Mouse (Mus musculus) lung, embryonic 16.5 days (tissue): Measurements from ENCODE around the gene Gsto2. TPM values are rescaled to one million over a fixed set of nuclear protein-coding genes. Genes with fewer than 3 reads are reported as not detected.

ENCODE experiments used
- ATAC-seq: fragments of 200-750 bp; cut with Nextera tagmentation; 2 replicates; pipeline ENCODE4 v1.8.0; 2017; ENCODE audit warnings: low read depth, mild to moderate bottlenecking, moderate library complexity
- H3K27ac ChIP-seq: fragments of 300-500 bp; sonication (generic); 2 replicates; pipeline ENCODE4 v1.5.1; 2014; ENCODE audit warnings: mild to moderate bottlenecking, control low read depth, low read length
- H3K27me3 ChIP-seq: fragments of 300-500 bp; sonication (generic); 2 replicates; pipeline ENCODE4 v1.6.1; 2014; ENCODE audit warnings: low read depth, low read length, mixed read lengths; ENCODE audit not compliant: control insufficient read depth, insufficient read depth
- H3K36me3 ChIP-seq: fragments of 300-500 bp; sonication (generic); 2 replicates; pipeline ENCODE4 v1.6.1; 2014; ENCODE audit warnings: low read length; ENCODE audit not compliant: control insufficient read depth, insufficient read depth
- H3K4me1 ChIP-seq: fragments of 300-500 bp; sonication (generic); replicated peaks from 2 replicates; pipeline ENCODE4 v1.6.1; 2014; ENCODE audit warnings: low read length, mixed read lengths; ENCODE audit not compliant: control insufficient read depth, insufficient read depth
- H3K4me2 ChIP-seq: fragments of 300-500 bp; sonication (generic); 2 replicates; pipeline ENCODE4 v1.6.1; 2014; ENCODE audit warnings: low read depth, low read length, control low read depth
- H3K4me3 ChIP-seq: fragments of 300-500 bp; sonication (generic); 2 replicates; pipeline ENCODE4 v1.5.1; 2014; ENCODE audit warnings: mild to moderate bottlenecking, low read length, control low read depth
- H3K9ac ChIP-seq: fragments of 300-500 bp; sonication (generic); 2 replicates; pipeline ENCODE4 v1.6.1; 2014; ENCODE audit warnings: low read length, control low read depth
- H3K9me3 ChIP-seq: fragments of 300-500 bp; sonication (generic); 2 replicates; pipeline ENCODE4 v1.6.1; 2016; ENCODE audit warnings: low read length; ENCODE audit not compliant: control insufficient read depth
- WGBS: fragments of 180-500 bp; shearing (Covaris S2); extraction: QIAGEN DNeasy Blood & Tissue Kit; methylation state at CpG from one replicate; pipeline ENCODE4 v1.1.7; 2014; 5-methylcytosine and 5-hydroxymethylcytosine counted together
- polyA plus RNA-seq: library from polyadenylated mRNA; unstranded; fragments of >200 nt; fragmentation: Nextera tagmentation; extraction: Ambion mirVana; gene quantifications from 2 replicates; pipeline ENCODE4 v1.2.1, GENCODE M21; 2015

Gene Gsto2
- polyA plus RNA-seq, 1 experiment from 2014 or later, result 1.2 TPM

DNA sequence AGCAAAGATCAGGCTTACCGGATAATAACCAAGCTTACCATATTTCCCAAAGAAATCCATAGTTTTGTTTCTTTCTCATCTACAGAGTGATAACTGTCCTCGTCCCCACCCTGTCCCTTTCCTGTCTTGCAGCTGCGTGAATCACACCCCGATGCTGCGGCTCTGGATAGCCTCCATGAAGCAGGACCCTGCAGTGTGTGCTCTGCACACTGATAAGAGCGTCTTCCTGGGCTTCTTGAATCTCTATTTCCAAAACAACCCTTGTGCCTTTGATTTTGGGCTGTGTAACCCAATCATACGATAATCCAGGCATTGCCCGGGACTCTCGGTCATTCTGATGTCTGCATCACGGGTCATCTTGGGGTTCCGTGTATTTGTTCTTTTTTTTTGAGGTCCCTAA is 20.6 kb downstream of the Gsto2 start:
- no peak overlapping the region for H3K27ac ChIP-seq
- WGBS, result 59% methylated on average over 11 of the region's 11 CpGs
- H3K9me3 ChIP-seq, result no peaks in the 10 kb centered on the region
- no peak overlapping the region for H3K4me3 ChIP-seq
- no peak overlapping the region for H3K9ac ChIP-seq
- no peaks in the 10 kb centered on the region for H3K36me3 ChIP-seq
- peaks cover 21% of the 10 kb centered on the region for H3K4me1 ChIP-seq
- H3K4me2 ChIP-seq, result no peak overlapping the region
- H3K27me3 ChIP-seq, result no peaks in the 10 kb centered on the region
- ATAC-seq, result no peak

GRCm38 (mm10) chr19:47886617-47887016 is 21.3 kb downstream of the Gsto2 start:
- no peak overlapping the region for H3K27ac ChIP-seq
- WGBS, result 32% methylated on average over 7 of the region's 7 CpGs
- no peak overlapping the region for H3K4me2 ChIP-seq
- no peaks in the 10 kb centered on the region for H3K9me3 ChIP-seq
- peak; percentile 66 for ATAC-seq
- no peak overlapping the region for H3K9ac ChIP-seq
- H3K4me3 ChIP-seq, result no peak overlapping the region
- H3K4me1 ChIP-seq, result peaks cover 28% of the 10 kb centered on the region
- H3K36me3 ChIP-seq, result no peaks in the 10 kb centered on the region
- H3K27me3 ChIP-seq, result no peaks in the 10 kb centered on the region

GRCm38 (mm10) chr19:47887417-47887816 is 22.1 kb downstream of the Gsto2 start:
- no peaks in the 10 kb centered on the region for H3K36me3 ChIP-seq
- no peaks in the 10 kb centered on the region for H3K27me3 ChIP-seq
- no peaks in the 10 kb centered on the region for H3K9me3 ChIP-seq
- H3K4me2 ChIP-seq, result no peak overlapping the region
- no peak overlapping the region for H3K9ac ChIP-seq
- 81% methylated on average over 10 of the region's 10 CpGs for WGBS
- no peak overlapping the region for H3K27ac ChIP-seq
- H3K4me1 ChIP-seq, result peaks cover 36% of the 10 kb centered on the region
- no peak for ATAC-seq
- no peak overlapping the region for H3K4me3 ChIP-seq

DNA sequence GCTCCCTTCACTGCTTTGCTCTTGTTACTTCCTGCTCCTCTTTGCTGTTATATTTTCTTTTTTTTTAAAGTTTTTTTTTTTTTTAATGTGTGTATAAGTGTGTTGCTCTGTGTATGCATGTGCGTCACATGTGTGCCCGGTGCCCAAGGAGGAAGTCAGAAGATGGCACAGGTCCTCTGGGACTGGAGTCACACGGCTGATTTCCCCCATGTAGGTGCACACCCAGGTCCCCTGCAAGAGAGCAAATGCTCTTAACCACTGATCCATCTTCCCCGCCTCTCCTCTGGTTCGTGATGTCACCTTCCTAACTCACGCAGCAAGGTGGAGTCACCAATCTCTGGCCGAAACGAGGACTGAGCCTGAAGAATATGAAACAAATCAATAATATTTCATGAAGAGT is 22.7 kb downstream of the Gsto2 start:
- ATAC-seq, result no peak
- H3K4me1 ChIP-seq, result peaks cover 41% of the 10 kb centered on the region
- 92% methylated on average over 8 of the region's 8 CpGs for WGBS

DNA sequence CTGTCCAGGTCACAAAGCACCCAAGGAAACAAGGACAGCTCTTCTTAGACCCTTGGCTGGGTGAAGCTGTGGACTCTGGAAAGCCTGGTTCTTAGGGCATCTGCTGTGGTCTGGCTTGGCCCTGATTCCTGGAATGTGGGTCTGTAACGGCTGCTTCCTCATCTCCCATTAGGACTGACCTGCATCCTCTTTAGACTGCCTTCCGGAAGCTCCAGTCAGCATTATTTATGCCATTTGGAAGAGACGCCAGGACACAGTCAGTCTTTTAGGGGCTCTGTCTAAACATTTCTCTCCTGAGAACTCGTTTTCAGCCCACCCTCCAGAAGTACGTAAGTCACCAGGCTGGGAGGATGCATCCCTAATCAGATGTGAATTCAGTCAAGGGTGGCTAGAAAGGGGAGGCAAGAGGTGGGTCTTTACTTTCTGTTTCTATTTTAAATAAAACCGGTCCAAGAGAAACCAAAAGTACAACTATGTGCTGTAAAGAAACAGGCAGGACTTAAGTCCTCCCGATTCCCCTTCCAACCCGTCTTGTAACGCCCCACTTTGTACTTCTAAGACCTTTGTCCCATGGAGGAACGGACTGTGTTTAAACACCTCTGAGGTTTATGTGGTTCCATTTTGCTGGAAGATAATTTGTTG is 25.3 kb downstream of the Gsto2 start:
- H3K4me3 ChIP-seq, result peak overlapping the region; percentile 17
- H3K4me2 ChIP-seq, result peak overlapping the region; percentile 18
- H3K9ac ChIP-seq, result no peak overlapping the region; the same call in 1 of the 2 replicates
- 27% methylated on average over 10 of the region's 10 CpGs for WGBS
- peaks cover 40% of the 10 kb centered on the region for H3K4me1 ChIP-seq
- H3K27ac ChIP-seq, result peak overlapping the region; percentile 63
- H3K9me3 ChIP-seq, result no peaks in the 10 kb centered on the region
- peaks cover 5% of the 10 kb centered on the region; the same call in 1 of the 2 replicates for H3K36me3 ChIP-seq
- ATAC-seq, result peak; percentile 18
- no peaks in the 10 kb centered on the region for H3K27me3 ChIP-seq

More for the DNA sequence above, 22.7 kb downstream of the Gsto2 start:
- no peak overlapping the region for H3K4me3 ChIP-seq
- no peak overlapping the region for H3K4me2 ChIP-seq
- H3K36me3 ChIP-seq, result no peaks in the 10 kb centered on the region
- no peaks in the 10 kb centered on the region for H3K27me3 ChIP-seq
- no peak overlapping the region for H3K27ac ChIP-seq
- no peaks in the 10 kb centered on the region for H3K9me3 ChIP-seq
- no peak overlapping the region for H3K9ac ChIP-seq

DNA sequence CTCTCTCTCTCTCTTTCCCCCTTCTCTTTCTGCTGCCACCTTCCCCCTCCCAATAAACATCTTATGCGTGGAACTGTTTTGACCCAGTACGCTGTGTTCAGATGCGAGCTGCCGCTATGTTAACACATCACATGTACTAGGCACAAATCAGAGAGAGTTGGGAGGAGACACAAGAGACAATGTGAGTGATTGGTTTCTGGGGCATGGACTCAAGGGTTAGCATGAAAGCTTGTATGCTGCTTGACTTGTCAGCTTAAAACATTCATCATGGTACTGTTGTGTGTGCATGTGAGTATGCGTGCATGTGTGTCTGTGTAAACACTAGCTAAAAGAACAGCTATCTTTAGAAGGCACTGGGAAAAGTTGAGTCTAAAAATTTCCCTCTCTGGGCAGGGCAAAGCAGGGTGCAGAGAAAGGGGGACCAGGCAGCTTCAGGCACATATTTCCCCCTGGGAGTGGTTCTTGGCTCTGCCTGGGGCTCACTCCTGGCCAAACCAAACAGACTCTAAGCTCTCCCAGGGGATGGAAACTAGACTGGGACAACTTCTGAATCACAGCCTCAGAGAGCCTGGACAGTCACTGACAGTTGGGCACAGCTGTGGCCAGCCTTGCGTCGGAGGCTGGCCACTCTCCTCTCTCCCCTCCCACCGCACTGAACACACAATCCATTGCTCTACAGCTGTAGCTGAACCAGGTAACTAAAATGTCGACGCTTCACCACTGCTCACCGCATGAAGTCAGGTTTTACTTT is 26.4 kb downstream of the Gsto2 start:
- peak overlapping the region; percentile 63 for H3K27ac ChIP-seq
- ATAC-seq, result peak; percentile 86
- H3K27me3 ChIP-seq, result no peaks in the 10 kb centered on the region
- H3K36me3 ChIP-seq, result peaks cover 12% of the 10 kb centered on the region; the same call in 1 of the 2 replicates
- no peak overlapping the region for H3K4me3 ChIP-seq
- peaks cover 29% of the 10 kb centered on the region for H3K4me1 ChIP-seq
- no peak overlapping the region for H3K9ac ChIP-seq
- no peaks in the 10 kb centered on the region for H3K9me3 ChIP-seq
- WGBS, result 43% methylated on average over 11 of the region's 11 CpGs
- H3K4me2 ChIP-seq, result 0 out of 2 replicates have a peak overlapping the region, but pooled peaks have one; percentile 18

GRCm38 (mm10) chr19:47893092-47893491 is 27.8 kb downstream of the Gsto2 start:
- ATAC-seq, result no peak
- WGBS, result 92% methylated on average over 6 of the region's 6 CpGs

GRCm38 (mm10) chr19:47898472-47899079 is 33.2 kb downstream of the Gsto2 start:
- peaks cover 16% of the 10 kb centered on the region for H3K36me3 ChIP-seq
- H3K4me2 ChIP-seq, result no peak overlapping the region
- H3K4me1 ChIP-seq, result peaks cover 17% of the 10 kb centered on the region
- 86% methylated on average over 8 of the region's 8 CpGs for WGBS
- no peak overlapping the region for H3K4me3 ChIP-seq
- H3K9ac ChIP-seq, result no peak overlapping the region
- H3K27ac ChIP-seq, result no peak overlapping the region
- no peaks in the 10 kb centered on the region for H3K27me3 ChIP-seq
- no peak for ATAC-seq
- no peaks in the 10 kb centered on the region for H3K9me3 ChIP-seq

More at GRCm38 (mm10) chr19:47893092-47893491, 27.8 kb downstream of the Gsto2 start:
- H3K4me1 ChIP-seq, result peaks cover 27% of the 10 kb centered on the region
- H3K4me3 ChIP-seq, result no peak overlapping the region
- H3K4me2 ChIP-seq, result no peak overlapping the region
- H3K9ac ChIP-seq, result no peak overlapping the region
- no peak overlapping the region for H3K27ac ChIP-seq
- H3K9me3 ChIP-seq, result no peaks in the 10 kb centered on the region
- H3K27me3 ChIP-seq, result no peaks in the 10 kb centered on the region
- H3K36me3 ChIP-seq, result peaks cover 16% of the 10 kb centered on the region

GRCm38 (mm10) chr19:47900012-47900411 is 34.7 kb downstream of the Gsto2 start:
- H3K4me2 ChIP-seq, result no peak overlapping the region
- no peak overlapping the region for H3K4me3 ChIP-seq
- no peak overlapping the region for H3K27ac ChIP-seq
- WGBS, result 49% methylated on average over 6 of the region's 6 CpGs
- ATAC-seq, result no peak
- H3K4me1 ChIP-seq, result peaks cover 18% of the 10 kb centered on the region
- H3K27me3 ChIP-seq, result no peaks in the 10 kb centered on the region
- H3K9ac ChIP-seq, result no peak overlapping the region
- peaks cover 14% of the 10 kb centered on the region for H3K36me3 ChIP-seq
- no peaks in the 10 kb centered on the region for H3K9me3 ChIP-seq
